In genomic region chr13:98171257-98171656, GRCm38 (mm10) we compare ENCODE assay signal across 11 mouse cellular contexts. TPM values are rescaled to one million over a fixed set of nuclear protein-coding genes. Genes with fewer than 3 reads are reported as not detected.
DNase-seq lines count a peak whose midpoint lies in the region; ATAC-seq and TF ChIP-seq lines count a peak whose summit lies in the region.
"Had no signal": no experiment of that assay in that cellular context is flagged by ENCODE, and none has a peak within 500 bp of the region (broad histone marks: within the 10 kb centered on the region; RNA-seq: fewer than 3 reads in every experiment).

No protein-coding gene starts in this region.

- WGBS in midbrain, embryonic 13.5 days = 81% methylated on average over 12 of the region's 12 CpGs
- WGBS in heart, adult 2 months = 94% methylated on average over 12 of the region's 12 CpGs

- no peaks in the 10 kb centered on the region for H3K79me2 ChIP-seq in heart, adult 2 months (replicated peaks; ENCODE audit: control insufficient read depth, insufficient read depth, low read length)

- no peak for TF ChIP-seq POLR2A in heart, adult 2 months (IDR thresholded peaks at IDR 0.05; ENCODE audit: insufficient read depth, low read depth, low read length)

- peaks cover 2% of the 10 kb centered on the region; the same call in 1 of the 2 replicates for H3K9me3 ChIP-seq in midbrain, embryonic 13.5 days
- H3K9me3 ChIP-seq: G1E; limb, embryonic 10.5 days had no signal

- peak overlapping the region; percentile 84 for H3K27ac ChIP-seq in left cerebral cortex, adult 2 months
- H3K27ac ChIP-seq in midbrain, embryonic 13.5 days = no peak overlapping the region
- no peak overlapping the region for H3K27ac ChIP-seq in heart, adult 2 months

- TF ChIP-seq CTCF in left cerebral cortex, adult 2 months (IDR thresholded peaks at IDR 0.05) = no peak
- TF ChIP-seq CTCF in heart, adult 2 months (IDR thresholded peaks at IDR 0.05) = no peak

- no peaks in the 10 kb centered on the region for H3K27me3 ChIP-seq in midbrain, embryonic 13.5 days
- H3K27me3 ChIP-seq in heart, adult 2 months (ENCODE audit: control insufficient read depth, insufficient read depth, low read length) = no peaks in the 10 kb centered on the region

- no peak overlapping the region for H3K9ac ChIP-seq in midbrain, embryonic 13.5 days (replicated peaks)
- H3K9ac ChIP-seq in heart, adult 2 months (ENCODE audit: low read depth, low read length) = no peak overlapping the region

- H3K36me3 ChIP-seq in midbrain, embryonic 13.5 days = no peaks in the 10 kb centered on the region
- no peaks in the 10 kb centered on the region for H3K36me3 ChIP-seq in heart, adult 2 months (ENCODE audit: control insufficient read depth, insufficient read depth, low read length)
- H3K36me3 ChIP-seq: G1E; limb, embryonic 10.5 days had no signal

- ATAC-seq in midbrain, embryonic 13.5 days = peak; percentile 37; the same call in 1 of the 2 replicates

- peak; percentile 72 to 74 for DNase-seq in left cerebral cortex, adult 2 months (ENCODE audit: extremely low spot score in 1 of 2, low spot score in 2 of 2)
- no peak for DNase-seq in left cerebral cortex, adult 11 months (ENCODE audit: low spot score)
- peak; percentile 23 to 32 for DNase-seq in frontal cortex, postnatal 10 days (ENCODE audit: low spot score in 2 of 2)
- peak; percentile 23 for DNase-seq in testis, postnatal 14 days (ENCODE audit: low spot score)
- no peak for DNase-seq in heart, postnatal 25 days (ENCODE audit: low spot score)
- no peak for DNase-seq in heart, adult 2 months
- DNase-seq: heart, adult 18-20 months; lung, postnatal 10 days had no signal

- intact Hi-C loops in left cerebral cortex, adult 2 months (cut with DNase I) = no loop called here
- intact Hi-C loops in heart, postnatal 25 days (cut with DNase I) = no loop called here
- intact Hi-C loops in heart, adult 2 months (cut with DNase I) = no loop called here

- no peak for TF ChIP-seq EP300 in heart, adult 2 months (IDR thresholded peaks at IDR 0.05; ENCODE audit: insufficient read depth, low read depth, low read length)

- H3K4me1 ChIP-seq in midbrain, embryonic 13.5 days (replicated peaks) = 0 out of 2 replicates have a peak, but pooled peaks cover 7% of the 10 kb centered on the region
- peaks cover 1% of the 10 kb centered on the region; the same call in 1 of the 2 replicates for H3K4me1 ChIP-seq in heart, adult 2 months (ENCODE audit: control insufficient read depth, insufficient read depth, low read length)

- peak overlapping the region; percentile 28 for H3K4me3 ChIP-seq in left cerebral cortex, adult 2 months
- no peak overlapping the region for H3K4me3 ChIP-seq in midbrain, embryonic 13.5 days (replicated peaks)
- no peak overlapping the region for H3K4me3 ChIP-seq in heart, adult 2 months
- H3K4me3 ChIP-seq: limb, embryonic 10.5 days had no signal

- no peak overlapping the region for H3K4me2 ChIP-seq in midbrain, embryonic 13.5 days (replicated peaks)

RNA-seq across cellular contexts. Expression of gene Arhgef28, which starts 35.0 kb away (rescaled TPM):
- 10 to 100 TPM; 37.4 to 40.7 TPM for total RNA-seq in left cerebral cortex, adult 2 months (2021)
- polyA plus RNA-seq in midbrain, embryonic 13.5 days (2015; fragmentation: Nextera tagmentation; extraction: Ambion mirVana) = 12.9 and 13.6 TPM in 2 replicates
- 1 to 10 TPM; 5.0 to 5.1 TPM for total RNA-seq in heart, postnatal 25 days (2021)
- 1 to 10 TPM; 4.6 to 5.2 TPM for total RNA-seq in heart, adult 2 months (2021)
- polyA plus RNA-seq in heart, adult 2 months (2012; rRNA removed) = 2.4 and 3.8 TPM in 2 replicates
- polyA plus RNA-seq: G1E had no signal

Comparison
In these comparisons a context has a peak if more than half of its experiments do, and no peak if none do; other contexts are left out.
1. DNase-seq: peak in left cerebral cortex, adult 2 months (2 of 2), frontal cortex, postnatal 10 days (2 of 2) and testis, postnatal 14 days (single experiment); none in left cerebral cortex, adult 11 months (single experiment), heart, postnatal 25 days (single experiment) and heart, adult 2 months (0 of 2).
2. RNA of gene Arhgef28, which starts 35.0 kb away (total RNA-seq): 37.4 to 40.7 TPM in left cerebral cortex, adult 2 months; 4.6 to 5.2 TPM in heart, adult 2 months and 5.0 to 5.1 TPM in heart, postnatal 25 days; every median in the first group is over 4 times any median in the second.